Mouse (Mus musculus) adrenal gland, adult 10 weeks (tissue): ENCODE data around the gene Man2a2. TPM values are rescaled to one million over a fixed set of nuclear protein-coding genes. Genes with fewer than 3 reads are reported as not detected.

Experiments
- polyA plus RNA-seq: library from polyadenylated mRNA; stranded (reverse); fragments of 350-450 nt; fragmentation: Illumina TruSeq; extraction: RNeasy Lipid Tissue Mini Kit (QIAGEN cat#74804); gene quantifications from one replicate; pipeline ENCODE4 v1.2.3, GENCODE M21; 2014; ENCODE audit warnings: low read depth, low replicate concordance

The Man2a2 gene
- polyA plus RNA-seq: 51.8 TPM

DNA sequence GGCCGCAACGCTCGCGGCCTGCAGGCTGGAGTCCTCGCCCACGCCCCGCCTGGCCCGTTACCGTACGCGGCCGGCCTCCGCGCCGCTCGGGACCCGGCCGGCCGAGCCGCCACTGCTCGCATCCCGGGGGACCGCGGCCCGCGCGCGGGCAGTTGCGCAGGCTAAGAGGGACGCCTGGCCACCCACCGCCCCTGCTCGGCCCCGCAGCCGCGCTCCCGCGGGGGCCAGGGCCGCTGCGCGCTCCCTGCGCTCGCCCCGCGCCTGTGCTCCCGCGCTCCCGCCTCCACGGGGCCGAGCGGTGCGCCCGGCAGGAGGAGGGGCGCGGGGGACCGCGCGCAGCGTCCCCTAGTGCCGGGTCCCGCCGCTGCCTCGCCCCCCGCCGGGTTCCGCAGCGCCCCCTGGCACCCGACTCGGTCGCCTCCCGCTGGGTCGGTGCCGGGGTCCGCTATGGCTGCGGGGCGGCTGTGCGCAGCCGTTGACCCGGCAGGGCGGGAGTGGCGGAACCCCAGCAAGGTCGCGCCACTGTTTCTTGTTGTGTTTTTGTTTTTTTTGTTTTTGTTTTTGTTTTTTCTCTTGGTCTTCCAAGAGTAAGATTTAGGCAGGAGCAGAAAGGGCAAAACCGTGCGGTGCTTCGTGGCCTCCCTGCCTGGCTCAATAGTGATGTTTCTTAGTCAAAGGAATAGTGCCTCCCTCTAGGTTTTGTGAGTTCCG, at the start of gene Man2a2:
TSS of gene Man2a2 (minus strand) at position 335 of the 711 bp plus-strand sequence.

DNA sequence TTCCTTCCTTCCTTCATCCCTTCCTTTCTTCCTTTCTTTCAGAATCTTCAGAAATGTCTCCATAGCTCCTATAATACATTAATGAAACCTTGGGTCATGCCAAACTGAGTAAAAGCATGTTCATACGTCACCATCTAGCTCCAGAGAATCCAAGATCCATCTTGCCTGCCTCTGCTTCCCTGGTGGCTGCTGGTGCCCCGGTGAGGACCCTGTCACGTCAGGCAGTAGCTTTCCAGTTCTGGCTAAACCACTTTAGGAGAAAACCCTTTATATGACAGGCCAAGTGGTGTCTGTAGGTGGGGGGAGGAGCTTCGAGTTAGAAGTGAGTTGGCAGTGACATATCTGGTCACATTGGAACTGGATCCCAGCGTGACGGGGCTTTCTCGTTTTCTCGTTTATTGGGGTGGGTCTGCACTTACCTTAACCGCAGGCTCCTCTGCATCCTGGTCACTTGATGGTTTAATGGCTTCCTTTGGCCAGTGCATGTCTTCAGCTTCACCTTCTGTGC, 34.1 kb upstream of the Man2a2 start, which contains the start of gene Furin:
TSS of gene Furin (minus strand) at position 249 of the 508 bp plus-strand sequence.

DNA sequence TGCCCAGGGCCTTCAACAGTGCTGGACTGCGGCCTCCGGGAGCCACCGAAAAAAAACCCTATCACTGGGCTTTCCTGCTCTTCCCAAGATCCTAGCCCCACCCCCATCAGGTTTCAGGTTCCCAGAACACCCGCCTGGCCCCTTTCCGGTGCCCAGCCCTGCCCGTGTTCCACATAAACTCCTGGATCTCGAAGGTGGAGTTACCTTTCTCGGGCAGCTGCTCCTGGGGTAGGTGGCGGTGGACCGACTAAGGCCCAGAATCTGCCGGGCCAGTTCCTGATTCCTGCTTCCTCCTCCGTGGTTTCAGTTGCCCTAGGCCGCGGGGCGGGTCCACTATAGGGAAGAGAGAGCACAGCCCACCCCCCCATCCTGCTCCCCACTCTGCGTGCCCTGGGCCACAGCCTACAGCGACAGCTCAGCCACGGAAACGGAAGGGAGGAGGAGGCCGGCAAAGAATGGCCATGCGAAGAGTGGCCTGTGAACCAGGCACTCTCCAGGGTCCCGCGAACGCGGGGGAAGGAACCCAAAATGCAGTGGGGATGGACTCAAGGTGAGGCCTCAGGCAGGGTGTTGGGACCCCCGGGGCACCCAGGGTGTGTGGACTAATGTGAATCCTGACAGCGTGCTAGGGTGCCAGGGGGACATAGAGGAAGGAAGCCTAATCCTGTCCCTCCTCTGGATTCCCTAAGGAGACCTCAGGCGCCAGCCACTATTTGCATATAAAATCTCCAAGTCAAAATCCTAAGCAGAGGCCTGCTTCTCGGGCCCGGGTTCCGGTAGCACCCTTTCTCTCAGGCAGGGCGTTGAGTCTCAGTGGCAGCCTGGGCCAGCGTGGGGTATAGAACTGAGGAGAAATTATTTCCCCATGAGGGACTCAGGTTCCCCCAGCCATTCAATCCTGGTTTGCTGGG, 16.7 kb upstream of the Man2a2 start, which contains the start of gene Fes:
TSS of gene Fes (minus strand) at position 314 of the 911 bp plus-strand sequence.

DNA sequence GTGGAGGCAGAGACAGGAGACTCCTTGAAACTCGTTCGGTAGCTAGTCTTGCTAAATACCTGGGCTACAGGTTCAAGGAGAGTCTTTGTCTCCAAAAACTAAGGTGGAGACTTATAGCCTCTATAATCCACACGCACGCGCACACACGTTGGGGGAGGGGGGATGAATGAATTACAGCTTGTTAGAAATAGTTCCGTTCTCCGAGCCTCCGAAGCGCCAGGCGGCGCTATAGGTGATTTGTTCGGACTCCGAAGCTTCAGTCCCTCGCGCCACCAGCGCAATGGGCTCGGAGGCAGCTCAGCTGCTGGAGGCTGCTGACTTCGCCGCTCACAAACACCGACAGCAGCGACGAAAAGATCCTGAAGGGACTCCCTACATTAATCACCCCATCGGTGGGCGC, 28.3 kb downstream of the Man2a2 start, which contains the start of gene Hddc3:
TSS of gene Hddc3 (plus strand) at position 247 of the 400 bp plus-strand sequence.

DNA sequence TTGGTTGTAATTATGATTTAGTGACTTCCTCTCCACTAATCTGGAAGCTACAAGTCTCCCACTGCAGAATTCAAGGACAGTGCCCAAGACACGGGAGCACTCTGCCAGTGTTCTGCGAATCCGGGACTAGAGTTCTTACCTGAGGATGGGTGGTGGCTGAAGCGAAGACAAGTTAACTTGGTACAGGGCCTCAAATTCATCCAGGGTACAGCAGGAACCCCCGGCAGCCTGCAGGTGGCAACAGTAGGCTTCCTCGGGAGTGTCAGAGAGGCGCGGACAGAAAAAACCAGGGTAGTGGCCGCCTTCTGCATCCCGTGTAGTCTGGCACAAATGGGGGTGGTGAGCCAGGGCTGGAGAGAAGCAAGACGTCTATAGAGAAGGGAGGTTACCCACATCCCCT, 30.4 kb downstream of the Man2a2 start, which contains the start of gene Unc45a:
TSS of gene Unc45a (minus strand) at position 213 of the 400 bp plus-strand sequence.

DNA sequence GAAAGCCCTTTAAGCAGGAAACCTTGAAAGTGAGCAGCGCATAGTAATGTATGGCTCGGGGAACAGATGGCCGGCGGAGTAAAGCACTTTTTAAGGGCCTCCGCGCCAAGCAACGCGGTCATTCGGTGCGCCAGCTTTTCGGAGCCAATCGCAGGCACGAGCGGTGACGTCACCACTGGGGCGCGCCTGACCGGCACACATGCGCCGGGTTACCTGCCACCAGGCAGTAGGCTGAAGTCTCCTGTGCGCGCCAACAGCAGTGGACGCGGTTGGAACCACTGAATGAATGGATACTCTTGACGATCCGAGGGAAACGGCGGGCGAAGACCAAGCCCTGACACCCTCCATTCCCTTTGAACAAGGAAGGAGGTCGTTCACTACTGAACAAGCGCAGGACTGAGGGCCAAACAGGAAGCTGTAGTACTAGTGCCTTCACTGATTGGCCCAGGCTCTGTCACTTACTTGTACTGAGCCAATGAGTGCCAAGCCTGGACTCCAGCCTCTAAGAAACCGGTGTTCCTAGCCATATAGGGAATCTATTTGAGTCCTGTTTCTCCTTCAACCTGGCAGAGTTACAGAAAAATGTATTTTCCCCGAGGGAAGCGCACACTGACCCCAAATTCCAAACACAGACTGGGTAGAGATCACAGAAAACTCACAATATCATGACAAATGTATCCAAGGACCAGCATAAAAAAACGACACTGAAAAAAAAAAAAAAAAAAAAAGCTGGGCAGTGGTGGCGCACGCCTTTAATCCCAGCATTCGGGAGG, 46.9 kb downstream of the Man2a2 start, which contains the start of gene Rccd1:
TSS of gene Rccd1 (minus strand) at position 412 of the 773 bp plus-strand sequence.

Other genes starting within 250 kb of the Man2a2 start
- 2.3 TPM for gene Sema4b, start 184.5 kb downstream of the Man2a2 start, polyA plus RNA-seq
- 10.9 TPM for gene Cib1, start 138.6 kb downstream of the Man2a2 start, polyA plus RNA-seq
- 2.7 TPM for gene Gdpgp1, start 138.5 kb downstream of the Man2a2 start, polyA plus RNA-seq
- gene Ttll13, start 125.0 kb downstream of the Man2a2 start, polyA plus RNA-seq: 0.41 TPM
- gene Ngrn, start 110.2 kb downstream of the Man2a2 start, polyA plus RNA-seq: 23.7 TPM
- gene Vps33b, start 101.7 kb downstream of the Man2a2 start, polyA plus RNA-seq: 11.4 TPM
- gene Prc1, start 76.9 kb downstream of the Man2a2 start, polyA plus RNA-seq: 22.4 TPM
- gene Rccd1, start 46.9 kb downstream of the Man2a2 start, polyA plus RNA-seq: 3.4 TPM
- gene Unc45a, start 30.4 kb downstream of the Man2a2 start, polyA plus RNA-seq: 6.8 TPM
- gene Hddc3, start 28.3 kb downstream of the Man2a2 start, polyA plus RNA-seq: 17.2 TPM
- 0.23 TPM for gene Fes, start 16.6 kb upstream of the Man2a2 start, polyA plus RNA-seq
- gene Furin, start 34.1 kb upstream of the Man2a2 start, polyA plus RNA-seq: 4.5 TPM
- gene Blm, start 163.7 kb upstream of the Man2a2 start, polyA plus RNA-seq: 17.5 TPM